Mouse (Mus musculus): ENCODE results near the gene Eif3i. TPM values are rescaled to one million over a fixed set of nuclear protein-coding genes. Genes with fewer than 3 reads are reported as not detected.
A peak's percentile ranks its signal among the peaks of the same experiment; 100 is the strongest.

Gene Eif3i
- total and polyA plus RNA-seq, 3 experiments: 446 to 753 (median 667) TPM

DNA sequence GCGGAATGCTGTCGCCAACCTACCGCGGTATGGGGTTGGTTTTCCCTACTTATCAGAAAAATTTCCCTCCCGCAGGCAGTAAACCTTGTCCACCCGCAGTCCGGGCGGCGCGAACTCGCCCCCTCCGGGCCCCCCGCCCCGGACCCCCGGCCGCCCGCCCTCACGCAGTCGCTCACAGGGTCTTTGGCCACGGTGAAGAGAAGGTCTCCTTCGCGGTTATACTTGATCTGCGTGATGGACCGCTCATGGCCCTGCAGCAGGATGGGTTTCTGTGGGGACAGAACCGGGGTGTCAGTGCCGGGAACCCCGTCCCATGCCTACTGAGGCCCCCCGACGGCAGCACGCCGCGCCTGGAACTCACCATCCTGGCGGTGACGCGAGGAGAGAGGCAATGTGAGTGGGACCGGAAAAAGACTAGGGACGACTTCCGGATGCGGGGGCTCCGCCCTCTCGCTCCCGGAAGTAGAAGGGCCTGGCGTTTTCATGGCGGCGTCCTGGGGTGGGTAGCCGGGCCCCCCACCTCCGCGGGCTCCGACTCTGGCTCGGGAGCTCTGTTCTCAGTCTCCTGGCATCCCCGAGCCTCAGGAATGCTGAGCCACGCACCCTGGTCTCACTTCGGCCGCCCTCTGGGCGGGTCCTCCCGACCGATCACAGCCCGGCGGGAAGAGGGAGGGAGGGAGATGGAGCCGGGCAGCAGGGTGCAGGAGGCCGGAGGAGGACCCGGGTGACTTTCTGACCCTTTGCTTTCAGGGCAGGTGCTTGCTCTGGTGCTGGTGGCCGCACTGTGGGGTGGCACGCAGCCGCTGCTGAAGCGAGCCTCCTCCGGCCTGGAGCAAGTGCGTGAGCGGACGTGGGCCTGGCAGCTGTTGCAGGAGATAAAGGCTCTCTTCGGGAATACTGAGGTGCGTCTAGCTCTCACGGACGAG lies at the start of gene Eif3i, which contains the start of gene Tmem234 (continued):
- no peak for TF ChIP-seq ZKSCAN1 (IDR thresholded peaks at IDR 0.05; ENCODE audit: borderline replicate concordance, low read depth, low read length)
- TF ChIP-seq POLR2A (IDR thresholded peaks at IDR 0.05; ENCODE audit: low read depth, low read length): peak; percentile 89

DNA sequence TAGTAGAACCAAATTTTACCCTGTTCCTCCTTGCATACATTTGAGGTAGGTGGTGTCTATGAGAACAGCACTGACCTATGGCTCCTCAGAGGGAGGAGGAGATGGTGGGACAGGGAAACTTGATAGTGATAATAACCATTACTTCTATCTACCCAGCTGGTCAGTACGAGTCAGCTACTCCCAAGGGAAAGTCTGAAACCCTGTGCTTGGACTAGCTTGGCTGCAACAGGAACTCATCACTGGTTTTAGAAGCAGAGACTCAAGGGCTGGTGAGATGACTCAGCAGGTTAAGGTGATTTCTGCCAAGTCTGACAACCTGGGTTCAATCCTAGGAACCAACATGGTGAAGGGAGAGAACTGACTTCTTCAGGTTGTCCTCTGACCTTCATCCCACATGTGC lies 48.2 kb upstream of the Eif3i start:
- peaks cover 72 to 94% of the 10 kb centered on the region in 2 experiments for H3K36me3 ChIP-seq (replicated peaks in 1 of 2; ENCODE audit: control insufficient read depth in 1 of 2, insufficient read depth in 1 of 2, low read length in 1 of 2)
- H3K4me2 ChIP-seq (ENCODE audit: insufficient read depth, low read depth, poor library complexity, severe bottlenecking): no peak overlapping the region
- peaks cover 5 to 13% of the 10 kb centered on the region in 2 experiments; a peak in 2 of 4 replicates for H3K4me1 ChIP-seq (ENCODE audit: control insufficient read depth in 1 of 2, insufficient read depth in 2 of 2)
- DNase-seq (ENCODE audit: extremely low read depth): no peak
- in situ Hi-C loops (cut with MboI; ENCODE audit: low pct_ligation_motif_present, low pct_unique_long_range_greater_than_20kb, low sequenced_read_pairs) (no loop called here), dilution Hi-C loops (cut with MboI; ENCODE audit: extremely low pct_ligation_motif_present, extremely low pct_unique_long_range_greater_than_20kb, low sequenced_read_pairs) (no loop called here)
- H3K9me3 ChIP-seq (replicated peaks; ENCODE audit: low read length): no peaks in the 10 kb centered on the region
- H3K9ac ChIP-seq (ENCODE audit: insufficient read depth, low read depth): no peak overlapping the region
- H3K27ac ChIP-seq (ENCODE audit: insufficient read depth, low read depth): no peak overlapping the region
- H3K4me3 ChIP-seq (replicated peaks in 1 of 3; ENCODE audit: low read depth in 2 of 3, low read length in 2 of 3, poor library complexity in 1 of 3): no peak overlapping the region
- H3K79me2 ChIP-seq (replicated peaks; ENCODE audit: control insufficient read depth, extremely low read depth, insufficient read depth, poor library complexity, severe bottlenecking): no peaks in the 10 kb centered on the region
- H3K27me3 ChIP-seq (replicated peaks): no peaks in the 10 kb centered on the region
- TF ChIP-seq USF2 (conservative IDR thresholded peaks at IDR 0.05; ENCODE audit: low read depth, low read length) (no peak), UBTF (IDR thresholded peaks at IDR 0.05; ENCODE audit: low read depth, low read length) (no peak), CTCF (conservative IDR thresholded peaks at IDR 0.05 in 1 of 2, IDR thresholded peaks at IDR 0.05 in 1 of 2; ENCODE audit: low read depth in 2 of 2, low read length in 2 of 2) (no peak), SMC3 (IDR thresholded peaks at IDR 0.05; ENCODE audit: low read depth, low read length) (no peak), MEF2A (IDR thresholded peaks at IDR 0.05; ENCODE audit: borderline replicate concordance, low read depth, low read length) (no peak), CHD1 (IDR thresholded peaks at IDR 0.05; ENCODE audit: low read depth, low read length) (no peak), HCFC1 (IDR thresholded peaks at IDR 0.05; ENCODE audit: low read depth, low read length) (no peak), RAD21 (IDR thresholded peaks at IDR 0.05; ENCODE audit: low read depth, low read length) (no peak), JUN (IDR thresholded peaks at IDR 0.05; ENCODE audit: insufficient read depth, low read depth, low read length) (no peak), MYC (IDR thresholded peaks at IDR 0.05; ENCODE audit: low read depth, low read length) (no peak)

DNA sequence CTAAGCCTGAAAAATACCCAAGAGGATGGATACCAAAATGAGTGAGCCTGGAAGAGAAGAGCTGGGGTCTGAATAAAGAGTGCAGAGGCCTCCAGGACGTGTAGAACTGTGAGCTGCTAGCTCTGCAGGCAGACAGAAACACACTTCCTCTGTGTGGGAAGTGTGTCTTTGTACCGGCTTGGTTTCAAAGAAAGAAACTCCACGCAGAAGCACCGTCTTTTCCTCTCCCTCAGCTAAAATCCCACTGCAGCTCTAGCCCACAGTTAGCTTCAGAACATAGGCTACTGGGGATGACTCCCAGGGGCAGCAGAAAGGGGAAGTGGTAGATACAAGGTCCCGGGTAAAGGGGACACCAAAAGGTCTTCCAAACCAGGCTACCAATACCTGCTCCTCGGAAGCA lies 44.8 kb upstream of the Eif3i start:
- Histone ChIP-seq H3K79me2 (replicated peaks; ENCODE audit: control insufficient read depth, extremely low read depth, insufficient read depth, poor library complexity, severe bottlenecking) (peaks cover 2% of the 10 kb centered on the region), H3K4me1 (ENCODE audit: control insufficient read depth in 1 of 2, insufficient read depth in 2 of 2) (peaks cover 5 to 19% of the 10 kb centered on the region in 2 experiments; a peak in 2 of 4 replicates), H3K27me3 (replicated peaks) (no peaks in the 10 kb centered on the region), H3K36me3 (replicated peaks in 1 of 2; ENCODE audit: control insufficient read depth in 1 of 2, insufficient read depth in 1 of 2, low read length in 1 of 2) (peaks cover 48 to 72% of the 10 kb centered on the region in 2 experiments), H3K27ac (ENCODE audit: insufficient read depth, low read depth) (no peak overlapping the region), H3K9ac (ENCODE audit: insufficient read depth, low read depth) (no peak overlapping the region), H3K4me2 (ENCODE audit: insufficient read depth, low read depth, poor library complexity, severe bottlenecking) (no peak overlapping the region), H3K4me3 (replicated peaks in 1 of 3; ENCODE audit: low read depth in 2 of 3, low read length in 2 of 3, poor library complexity in 1 of 3) (no peak overlapping the region), H3K9me3 (replicated peaks; ENCODE audit: low read length) (no peaks in the 10 kb centered on the region)
- dilution Hi-C loops (cut with MboI; ENCODE audit: extremely low pct_ligation_motif_present, extremely low pct_unique_long_range_greater_than_20kb, low sequenced_read_pairs) (no loop called here), in situ Hi-C loops (cut with MboI; ENCODE audit: low pct_ligation_motif_present, low pct_unique_long_range_greater_than_20kb, low sequenced_read_pairs) (no loop called here)
- no peak for DNase-seq (ENCODE audit: extremely low read depth)
- TF ChIP-seq GABPA (IDR thresholded peaks at IDR 0.05; ENCODE audit: insufficient replicate concordance, low read depth, low read length) (no peak), CHD1 (IDR thresholded peaks at IDR 0.05; ENCODE audit: low read depth, low read length) (no peak), EP300 (IDR thresholded peaks at IDR 0.05; ENCODE audit: low read length) (no peak), SMC3 (IDR thresholded peaks at IDR 0.05; ENCODE audit: low read depth, low read length) (no peak), MAX (IDR thresholded peaks at IDR 0.05; ENCODE audit: low read length) (no peak), POLR2A (IDR thresholded peaks at IDR 0.05; ENCODE audit: low read depth, low read length) (no peak), UBTF (IDR thresholded peaks at IDR 0.05; ENCODE audit: low read depth, low read length) (no peak), MEF2A (IDR thresholded peaks at IDR 0.05; ENCODE audit: borderline replicate concordance, low read depth, low read length) (no peak), ZC3H11A (IDR thresholded peaks at IDR 0.05; ENCODE audit: low read depth, low read length) (no peak), CHD2 (IDR thresholded peaks at IDR 0.05; ENCODE audit: low read length) (no peak), TCF12 (IDR thresholded peaks at IDR 0.05; ENCODE audit: low read depth, low read length) (no peak), BHLHE40 (IDR thresholded peaks at IDR 0.05; ENCODE audit: low read depth, low read length) (no peak), ELF1 (IDR thresholded peaks at IDR 0.05; ENCODE audit: low read depth, low read length) (no peak), MAZ (IDR thresholded peaks at IDR 0.05; ENCODE audit: low read depth, low read length) (no peak)

Measured in CH12.LX (cell line).